Mouse (Mus musculus) small intestine, adult 2 months (tissue): ENCODE data around the gene Pnmal2. TPM values are rescaled to one million over a fixed set of nuclear protein-coding genes. Genes with fewer than 3 reads are reported as not detected.

ENCODE experiments used
- H3K27ac ChIP-seq: fragments of 200-500 bp; 2 replicates; pipeline ENCODE4 v1.5.1; 2012; ENCODE audit warnings: low read depth, low read length, control low read depth, inconsistent platforms; ENCODE audit not compliant: insufficient read depth
- H3K27me3 ChIP-seq: fragments of 200-500 bp; 2 replicates; pipeline ENCODE4 v1.6.1; 2012; ENCODE audit warnings: mild to moderate bottlenecking, moderate library complexity, low read length, inconsistent platforms; ENCODE audit not compliant: control insufficient read depth, insufficient read depth
- H3K36me3 ChIP-seq: fragments of 200-500 bp; 2 replicates; pipeline ENCODE4 v1.6.1; 2012; ENCODE audit warnings: mild to moderate bottlenecking, low read length, control low read depth, inconsistent platforms; ENCODE audit not compliant: control insufficient read depth, insufficient read depth
- H3K4me1 ChIP-seq: fragments of 200-500 bp; 2 replicates; pipeline ENCODE4 v1.6.1; 2012; ENCODE audit warnings: low read length, inconsistent platforms, mixed read lengths; ENCODE audit not compliant: control insufficient read depth, insufficient read depth, insufficient read length
- H3K4me3 ChIP-seq: fragments of 200-500 bp; 2 replicates; pipeline ENCODE4 v1.5.1; 2012; ENCODE audit warnings: low read depth, mild to moderate bottlenecking, control low read depth, inconsistent platforms, low read length, moderate library complexity
- CTCF ChIP-seq: fragments of 200-500 bp; IDR thresholded peaks from 2 replicates; pipeline ENCODE4 v1.5.1; 2012; ENCODE audit warnings: low read depth, mild to moderate bottlenecking, control low read depth, inconsistent platforms, low read length, moderate library complexity, mixed read lengths; ENCODE audit not compliant: insufficient replicate concordance, insufficient read length; ENCODE audit errors: extremely low read depth
- POLR2A ChIP-seq: fragments of 200-500 bp; IDR thresholded peaks from 2 replicates; pipeline ENCODE4 v1.6.1; 2012; ENCODE audit warnings: low read depth, mild to moderate bottlenecking, control low read depth, inconsistent platforms, low read length, moderate library complexity
- WGBS: fragments of 180-500 bp; shearing (Covaris S2); methylation state at CpG from one replicate; pipeline ENCODE4 v1.1.7; 2018; 5-methylcytosine and 5-hydroxymethylcytosine counted together
- polyA plus RNA-seq: library from polyadenylated mRNA; depleted of rRNA; stranded (reverse); fragments of >200 nt; gene quantifications from 2 replicates; pipeline ENCODE4 v1.2.3, GENCODE M21; 2012

The Pnmal2 gene
- polyA plus RNA-seq, 1 experiment, result 1.4 TPM

- H3K36me3 ChIP-seq, result peaks cover 30% of the 10 kb centered on the region
- H3K4me3 ChIP-seq, result no peak overlapping the region
- H3K4me1 ChIP-seq, result no peaks in the 10 kb centered on the region; the same call in 1 of the 2 replicates
- H3K27ac ChIP-seq, result no peak overlapping the region
- H3K27me3 ChIP-seq, result no peaks in the 10 kb centered on the region
- WGBS, result 79% methylated on average over 6 of the region's 6 CpGs
- TF ChIP-seq CTCF, result no peak
- no peak for TF ChIP-seq POLR2A
Measured at GRCm38 (mm10) chr7:16912360-16912759, 32.1 kb upstream of the Pnmal2 start.

- H3K27ac ChIP-seq, result no peak overlapping the region
- no peaks in the 10 kb centered on the region for H3K4me1 ChIP-seq
- peaks cover 45% of the 10 kb centered on the region for H3K36me3 ChIP-seq
- 31% methylated on average over 10 of the region's 10 CpGs for WGBS
- H3K4me3 ChIP-seq, result no peak overlapping the region
- H3K27me3 ChIP-seq, result no peaks in the 10 kb centered on the region
- TF ChIP-seq CTCF (peak; percentile 91), POLR2A (no peak)
Measured at GRCm38 (mm10) chr7:16913806-16914452, 30.6 kb upstream of the Pnmal2 start.

- Histone ChIP-seq H3K4me3 (no peak overlapping the region), H3K4me1 (no peaks in the 10 kb centered on the region; the same call in 1 of the 2 replicates), H3K27me3 (no peaks in the 10 kb centered on the region), H3K27ac (no peak overlapping the region), H3K36me3 (peaks cover 47% of the 10 kb centered on the region)
- 85% methylated on average over 18 of the region's 18 CpGs for WGBS
- TF ChIP-seq CTCF, result no peak
Measured at GRCm38 (mm10) chr7:16914453-16915343, 29.8 kb upstream of the Pnmal2 start.

GRCm38 (mm10) chr7:16915461-16916340, 28.8 kb upstream of the Pnmal2 start:
- Histone ChIP-seq H3K27ac (no peak overlapping the region), H3K27me3 (no peaks in the 10 kb centered on the region), H3K4me1 (peaks cover 4% of the 10 kb centered on the region), H3K4me3 (no peak overlapping the region), H3K36me3 (peaks cover 51% of the 10 kb centered on the region)
- 92% methylated on average over 32 of the region's 32 CpGs for WGBS
- TF ChIP-seq CTCF (no peak), POLR2A (no peak)

GRCm38 (mm10) chr7:16916342-16917265, 27.9 kb upstream of the Pnmal2 start:
- 74% methylated on average over 30 of the region's 30 CpGs for WGBS
- Histone ChIP-seq H3K4me1 (peaks cover 13% of the 10 kb centered on the region), H3K36me3 (peaks cover 51% of the 10 kb centered on the region), H3K27ac (no peak overlapping the region), H3K27me3 (no peaks in the 10 kb centered on the region), H3K4me3 (no peak overlapping the region)
- no peak for TF ChIP-seq POLR2A

- 85% methylated on average over 11 of the region's 11 CpGs for WGBS
- no peak for TF ChIP-seq POLR2A
- Histone ChIP-seq H3K36me3 (peaks cover 51% of the 10 kb centered on the region), H3K4me3 (no peak overlapping the region), H3K27ac (no peak overlapping the region), H3K4me1 (peaks cover 14% of the 10 kb centered on the region), H3K27me3 (no peaks in the 10 kb centered on the region)
Measured at GRCm38 (mm10) chr7:16917447-16917846, 27.0 kb upstream of the Pnmal2 start.
